Mouse (Mus musculus) spleen, adult 2 months (tissue): ENCODE results near the gene Ephb1. TPM values are rescaled to one million over a fixed set of nuclear protein-coding genes. Genes with fewer than 3 reads are reported as not detected.

Experiments used
- DNase-seq, 2 experiments: peaks; one replicate each; pipeline versions ENCODE4 v3.0.0 to v3.0.0-alpha.2; 2012 to 2021; ENCODE audit warnings: low spot score in 2 of 2, low read depth in 1 of 2
- H3K27ac ChIP-seq: fragments of 200-500 bp; 2 replicates; pipeline ENCODE4 v1.5.1; 2012; ENCODE audit warnings: low read length, inconsistent platforms; ENCODE audit not compliant: insufficient read depth
- H3K27me3 ChIP-seq: fragments of 200-500 bp; 2 replicates; pipeline ENCODE4 v1.6.1; 2012; ENCODE audit warnings: mild to moderate bottlenecking, moderate library complexity, low read length, inconsistent platforms; ENCODE audit not compliant: control insufficient read depth, insufficient read depth
- H3K36me3 ChIP-seq: fragments of 200-500 bp; 2 replicates; pipeline ENCODE4 v1.6.1; 2012; ENCODE audit warnings: mild to moderate bottlenecking, low read length, inconsistent platforms; ENCODE audit not compliant: control insufficient read depth, insufficient read depth
- H3K4me1 ChIP-seq: fragments of 200-500 bp; 2 replicates; pipeline ENCODE4 v1.6.1; 2011; ENCODE audit warnings: inconsistent platforms; ENCODE audit not compliant: control insufficient read depth, insufficient read depth, insufficient read length
- H3K4me3 ChIP-seq: fragments of 200-500 bp; 2 replicates; pipeline ENCODE4 v1.5.1; 2011; ENCODE audit warnings: mild to moderate bottlenecking, inconsistent platforms; ENCODE audit not compliant: insufficient read depth, insufficient read length; ENCODE audit errors: extremely low read depth
- CTCF ChIP-seq: fragments of 200-500 bp; IDR thresholded peaks from 2 replicates; pipeline ENCODE4 v1.5.1; 2011; ENCODE audit warnings: mild to moderate bottlenecking, inconsistent platforms; ENCODE audit not compliant: insufficient read depth, insufficient read length, insufficient replicate concordance; ENCODE audit errors: extremely low read depth
- POLR2A ChIP-seq: fragments of 200-500 bp; IDR thresholded peaks from 2 replicates; pipeline ENCODE4 v1.6.1; 2011; ENCODE audit warnings: low read depth, low read length, inconsistent platforms
- WGBS: fragments of 180-500 bp; shearing (Covaris S2); methylation state at CpG from one replicate; pipeline ENCODE4 v1.1.7; 2018; 5-methylcytosine and 5-hydroxymethylcytosine counted together
- polyA plus RNA-seq: library from polyadenylated mRNA; depleted of rRNA; stranded (reverse); fragments of >200 nt; gene quantifications from 2 replicates; pipeline ENCODE4 v1.2.3, GENCODE M21; 2012

The Ephb1 gene
- polyA plus RNA-seq, 1 experiment: 0.32 TPM

DNA sequence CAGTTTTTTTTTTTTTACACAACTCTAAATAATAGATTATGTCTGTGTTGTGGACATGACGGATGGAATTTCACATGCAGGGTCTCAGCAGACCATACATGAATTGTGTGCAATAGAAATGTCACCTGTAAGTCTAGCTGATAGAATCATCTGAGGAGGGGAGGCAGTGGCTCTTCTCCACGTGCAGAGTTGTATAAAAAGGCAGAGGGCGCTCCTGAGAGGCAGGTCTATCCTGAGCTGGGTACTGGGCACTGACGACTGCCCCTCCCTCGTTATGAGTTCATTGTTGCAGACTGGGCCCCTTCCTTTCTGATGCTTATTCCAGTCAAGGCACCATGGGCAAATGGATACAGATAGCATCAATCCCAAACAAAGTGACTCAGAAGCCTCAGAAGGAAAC, 318.4 kb downstream of the Ephb1 start:
- 52% methylated on average over 5 of the region's 5 CpGs for WGBS
- no peak for TF ChIP-seq POLR2A
- H3K4me1 ChIP-seq: no peaks in the 10 kb centered on the region
- DNase-seq: no peak
- H3K4me3 ChIP-seq: no peak overlapping the region
- H3K36me3 ChIP-seq: no peaks in the 10 kb centered on the region
- no peak overlapping the region for H3K27ac ChIP-seq
- H3K27me3 ChIP-seq: no peaks in the 10 kb centered on the region

DNA sequence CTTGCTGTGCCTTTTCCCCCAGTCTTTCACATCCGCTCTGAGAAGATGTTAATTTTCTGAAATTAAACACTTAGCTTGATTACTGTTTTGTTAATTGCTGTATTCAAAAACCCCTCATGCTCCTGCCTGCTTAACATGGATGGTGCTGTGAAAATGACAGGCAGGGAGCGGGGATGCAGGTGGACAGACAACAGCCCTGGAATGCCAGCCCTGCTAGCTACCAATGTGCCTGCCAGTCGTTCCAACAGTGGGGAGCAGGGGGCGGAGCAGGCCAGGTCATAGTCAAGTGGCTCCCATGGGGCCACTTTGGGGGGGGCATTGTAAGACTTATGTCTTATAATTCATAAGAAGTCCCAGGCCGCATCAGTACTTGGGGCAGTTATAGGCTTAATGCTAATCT, 321.3 kb downstream of the Ephb1 start:
- 84% methylated on average over 5 of the region's 5 CpGs for whole genome bisulfite sequencing
- TF ChIP-seq POLR2A (no peak), CTCF (no peak)
- Histone ChIP-seq H3K27me3 (no peaks in the 10 kb centered on the region), H3K4me1 (no peaks in the 10 kb centered on the region), H3K4me3 (no peak overlapping the region), H3K36me3 (no peaks in the 10 kb centered on the region), H3K27ac (no peak overlapping the region)
- DNase-seq: no peak

DNA sequence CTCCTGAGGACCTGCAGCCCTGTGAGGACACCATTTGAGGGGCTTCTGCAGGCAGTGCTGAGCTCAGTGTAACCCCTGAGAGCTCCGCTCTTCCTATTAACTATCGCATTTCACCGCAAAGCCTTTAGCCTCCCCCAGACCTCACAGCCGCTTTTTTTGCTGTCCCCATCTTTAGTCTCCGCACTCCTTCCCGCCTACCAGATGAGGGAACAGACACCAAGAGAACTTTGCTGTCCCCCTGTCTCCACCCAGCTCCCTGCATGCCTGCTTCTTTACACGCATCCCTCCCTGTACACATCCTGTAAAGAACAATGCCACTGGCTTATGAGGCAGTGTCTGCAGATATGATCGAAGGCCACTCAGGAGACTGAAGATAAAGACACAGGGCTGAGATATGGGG, 322.1 kb downstream of the Ephb1 start:
- Histone ChIP-seq H3K27ac (no peak overlapping the region), H3K27me3 (no peaks in the 10 kb centered on the region), H3K4me3 (no peak overlapping the region), H3K36me3 (no peaks in the 10 kb centered on the region), H3K4me1 (no peaks in the 10 kb centered on the region)
- WGBS: 67% methylated on average over 8 of the region's 8 CpGs
- no peak for DNase-seq
- TF ChIP-seq CTCF (no peak), POLR2A (no peak)

DNA sequence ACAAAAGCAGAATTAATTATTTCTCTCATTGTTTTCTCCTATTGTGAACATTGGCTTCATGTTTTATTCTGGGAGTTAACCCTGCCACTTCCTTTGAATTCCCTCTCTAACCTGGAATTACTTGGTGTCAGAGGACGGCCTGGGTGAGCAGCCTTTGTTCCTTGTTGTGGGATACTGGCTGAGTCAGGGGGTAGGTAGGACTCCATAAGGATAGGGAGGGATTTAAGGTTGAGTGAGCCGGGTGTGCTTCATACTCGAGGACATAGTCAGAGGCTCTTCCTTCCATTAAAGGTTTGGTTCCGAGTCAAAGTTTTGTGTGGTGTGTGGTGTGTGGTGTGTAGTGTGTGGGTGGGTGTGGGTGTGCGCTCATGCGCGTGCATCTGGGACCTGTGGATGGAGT, 324.8 kb downstream of the Ephb1 start:
- no peaks in the 10 kb centered on the region for H3K4me1 ChIP-seq
- H3K27me3 ChIP-seq: no peaks in the 10 kb centered on the region
- H3K4me3 ChIP-seq: no peak overlapping the region
- no peak for DNase-seq
- 83% methylated on average over 7 of the region's 7 CpGs for WGBS
- no peak for TF ChIP-seq POLR2A
- TF ChIP-seq CTCF: no peak
- H3K27ac ChIP-seq: no peak overlapping the region
- no peaks in the 10 kb centered on the region for H3K36me3 ChIP-seq

DNA sequence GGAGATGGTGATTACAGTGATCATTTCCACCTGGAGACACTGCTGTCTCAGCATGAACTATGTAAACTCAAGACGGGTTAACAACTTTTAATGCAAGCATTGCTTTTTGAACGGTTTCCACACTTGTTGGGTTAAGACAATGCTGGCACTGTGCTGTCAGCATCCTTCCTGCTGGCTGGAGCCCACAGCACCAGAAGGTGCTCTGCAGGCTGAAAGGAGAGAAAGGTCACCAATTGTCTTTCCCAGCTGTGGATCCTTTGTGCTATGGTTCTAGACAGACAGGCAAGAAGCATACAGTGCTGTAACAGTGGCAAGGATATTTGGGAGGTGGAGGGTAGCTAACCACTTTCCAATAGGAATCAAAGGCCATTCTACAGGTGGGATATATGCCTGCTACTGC, 328.4 kb downstream of the Ephb1 start:
- no peak overlapping the region for H3K27ac ChIP-seq
- H3K4me3 ChIP-seq: no peak overlapping the region
- WGBS: 71% methylated on average over 2 of the region's 2 CpGs
- TF ChIP-seq CTCF: no peak
- no peak for TF ChIP-seq POLR2A
- no peaks in the 10 kb centered on the region for H3K36me3 ChIP-seq
- no peaks in the 10 kb centered on the region for H3K4me1 ChIP-seq
- H3K27me3 ChIP-seq: no peaks in the 10 kb centered on the region
- DNase-seq: no peak

DNA sequence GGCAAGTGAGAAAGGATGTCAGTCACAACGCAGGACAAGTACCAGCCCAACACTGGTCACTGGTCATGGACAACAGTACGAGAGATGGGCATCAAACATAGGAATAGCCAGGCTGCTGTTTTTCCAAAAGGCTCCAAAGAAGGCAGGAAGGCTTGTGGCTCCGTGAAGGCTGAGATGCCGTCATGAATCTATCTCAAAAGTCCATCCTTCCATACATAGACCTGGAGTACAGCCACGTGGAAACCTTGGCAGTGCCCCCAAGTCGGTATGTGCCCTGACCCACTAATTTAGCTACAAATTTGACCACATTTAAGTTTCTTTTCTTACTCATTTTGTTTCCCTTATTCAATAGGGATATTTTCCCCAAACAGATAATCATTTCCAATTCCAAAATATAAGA, 329.4 kb downstream of the Ephb1 start:
- WGBS: 89% methylated on average over 6 of the region's 6 CpGs
- TF ChIP-seq CTCF (no peak), POLR2A (no peak)
- Histone ChIP-seq H3K27ac (no peak overlapping the region), H3K36me3 (no peaks in the 10 kb centered on the region), H3K4me1 (no peaks in the 10 kb centered on the region), H3K27me3 (no peaks in the 10 kb centered on the region), H3K4me3 (no peak overlapping the region)
- DNase-seq: no peak

DNA sequence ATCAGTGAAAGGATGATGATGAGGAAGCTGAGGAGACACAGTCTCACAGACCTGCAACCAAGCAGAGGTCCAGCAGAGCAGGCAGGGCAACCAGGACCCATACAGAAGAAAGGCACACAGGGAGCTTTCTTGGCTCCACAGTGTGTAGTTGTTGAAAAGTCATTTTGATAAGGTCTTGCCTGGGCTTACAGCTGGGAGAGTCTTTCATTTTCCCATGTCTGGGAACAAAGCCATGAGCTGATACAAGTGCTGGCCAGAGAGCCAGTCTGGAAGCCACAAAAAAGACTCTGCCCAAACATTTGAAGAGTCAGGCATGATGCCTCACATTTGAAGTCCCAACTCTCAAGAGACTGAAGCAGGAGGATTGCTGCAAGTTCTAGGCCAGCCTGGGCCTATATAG, 339.0 kb downstream of the Ephb1 start:
- no peak for TF ChIP-seq POLR2A
- no peak for TF ChIP-seq CTCF
- DNase-seq: no peak
- H3K27ac ChIP-seq: no peak overlapping the region
- no peak overlapping the region for H3K4me3 ChIP-seq
- H3K27me3 ChIP-seq: no peaks in the 10 kb centered on the region
- no peaks in the 10 kb centered on the region for H3K36me3 ChIP-seq
- no peaks in the 10 kb centered on the region for H3K4me1 ChIP-seq
